Mouse (Mus musculus) liver, postnatal 0 days (tissue): Measurements from ENCODE around the gene Crot. TPM values are rescaled to one million over a fixed set of nuclear protein-coding genes. Genes with fewer than 3 reads are reported as not detected.
"Not testable (repeated sequence)": the region's sequence is repeated elsewhere in the genome, so short reads cannot be mapped to it uniquely, and the experiment has no call there.

Source experiments
- ATAC-seq: fragments of 200-750 bp; cut with Nextera tagmentation; 2 replicates; pipeline ENCODE4 v1.8.0; 2017; ENCODE audit warnings: mild to moderate bottlenecking, moderate library complexity
- DNase-seq: peaks from one replicate; pipeline ENCODE4 v3.0.0-alpha.2; 2016
- H3K27ac ChIP-seq: fragments of 300-500 bp; sonication (generic); 2 replicates; pipeline ENCODE4 v1.5.1; 2014; ENCODE audit warnings: antibody characterized with exemption, moderate library complexity, mild to moderate bottlenecking, low read depth
- H3K27me3 ChIP-seq: fragments of 300-500 bp; sonication (generic); 2 replicates; pipeline ENCODE4 v1.6.1; 2014; ENCODE audit warnings: low read length, control low read depth, mixed read lengths; ENCODE audit not compliant: insufficient read depth
- H3K36me3 ChIP-seq: fragments of 300-500 bp; sonication (generic); replicated peaks from 2 replicates; pipeline ENCODE4 v1.6.1; 2014; ENCODE audit warnings: mild to moderate bottlenecking, control low read depth, low read length, moderate library complexity, mixed read lengths; ENCODE audit not compliant: insufficient read depth
- H3K4me1 ChIP-seq: fragments of 300-500 bp; sonication (generic); 2 replicates; pipeline ENCODE4 v1.6.1; 2014; ENCODE audit warnings: antibody characterized with exemption, mild to moderate bottlenecking, control low read depth; ENCODE audit not compliant: insufficient read depth
- H3K4me2 ChIP-seq: fragments of 300-500 bp; sonication (generic); 2 replicates; pipeline ENCODE4 v1.6.1; 2014; ENCODE audit warnings: low read depth, mild to moderate bottlenecking, low read length, moderate library complexity, mixed read lengths
- H3K4me3 ChIP-seq: fragments of 300-500 bp; sonication (generic); 2 replicates; pipeline ENCODE4 v1.5.1; 2014; ENCODE audit warnings: low read depth, low read length
- H3K9ac ChIP-seq: fragments of 300-500 bp; sonication (generic); replicated peaks from 2 replicates; pipeline ENCODE4 v1.6.1; 2014; ENCODE audit warnings: mild to moderate bottlenecking, moderate library complexity
- H3K9me3 ChIP-seq: fragments of 300-500 bp; sonication (generic); 2 replicates; pipeline ENCODE4 v1.6.1; 2016; ENCODE audit warnings: mild to moderate bottlenecking, control low read depth, low read length, mixed read lengths
- CTCF ChIP-seq: sonication (generic); IDR thresholded peaks from 2 replicates; pipeline ENCODE4 v1.5.1; 2016; ENCODE audit warnings: antibody characterized with exemption, low read depth
- EP300 ChIP-seq: IDR thresholded peaks from 2 replicates; pipeline ENCODE4 v1.6.1; 2016; ENCODE audit warnings: antibody characterized with exemption, low read depth, mild to moderate bottlenecking
- WGBS: fragments of 180-500 bp; shearing (Covaris S2); extraction: QIAGEN DNeasy Blood & Tissue Kit; methylation state at CpG from one replicate; pipeline ENCODE4 v1.1.7; 2014; ENCODE audit not compliant: insufficient replicate concordance; 5-methylcytosine and 5-hydroxymethylcytosine counted together
- polyA plus RNA-seq: library from polyadenylated mRNA; unstranded; fragments of >200 nt; fragmentation: Nextera tagmentation; extraction: Ambion mirVana; gene quantifications from 2 replicates; pipeline ENCODE4 v1.2.1, GENCODE M21; 2015

Gene Crot
- polyA plus RNA-seq, 1 experiment from 2014 or later, result 267 TPM

GRCm38 (mm10) chr5:9032641-9033040 lies 35.5 kb upstream of the Crot start:
- Histone ChIP-seq H3K4me1 (no peaks in the 10 kb centered on the region), H3K27me3 (no peaks in the 10 kb centered on the region), H3K9ac (no peak overlapping the region), H3K27ac (no peak overlapping the region), H3K9me3 (no peaks in the 10 kb centered on the region), H3K4me2 (no peak overlapping the region), H3K4me3 (no peak overlapping the region), H3K36me3 (no peaks in the 10 kb centered on the region)
- no peak for DNase-seq
- TF ChIP-seq EP300, result no peak
- no peak for TF ChIP-seq CTCF
- no peak for ATAC-seq
- 75% methylated on average over 1 of the region's 1 CpGs for WGBS

GRCm38 (mm10) chr5:9032101-9032590 lies 35.0 kb upstream of the Crot start:
- H3K9ac ChIP-seq, result no peak overlapping the region
- no peaks in the 10 kb centered on the region for H3K36me3 ChIP-seq
- DNase-seq (no peak), ATAC-seq (no peak)
- H3K9me3 ChIP-seq, result no peaks in the 10 kb centered on the region
- H3K27ac ChIP-seq, result no peak overlapping the region
- H3K27me3 ChIP-seq, result no peaks in the 10 kb centered on the region
- TF ChIP-seq EP300 (no peak), CTCF (no peak)
- H3K4me3 ChIP-seq, result no peak overlapping the region
- WGBS, result 84% methylated on average over 8 of the region's 8 CpGs
- no peak overlapping the region for H3K4me2 ChIP-seq
- no peaks in the 10 kb centered on the region for H3K4me1 ChIP-seq

- Histone ChIP-seq H3K36me3 (no peaks in the 10 kb centered on the region), H3K9ac (no peak overlapping the region), H3K27ac (peak overlapping the region; percentile 76), H3K4me2 (no peak overlapping the region), H3K9me3 (no peaks in the 10 kb centered on the region), H3K4me3 (no peak overlapping the region), H3K4me1 (no peaks in the 10 kb centered on the region), H3K27me3 (no peaks in the 10 kb centered on the region)
- WGBS, result 45% methylated on average over 1 of the region's 1 CpGs
- peak; percentile 87 for ATAC-seq
- peak; percentile 20; the same call in 1 of the 2 replicates for TF ChIP-seq EP300
- no peak for TF ChIP-seq CTCF
- DNase-seq, result no peak
These were observed 31.2 kb upstream of the Crot start for GRCm38 (mm10) chr5:9028266-9028841.

GRCm38 (mm10) chr5:9015352-9015751 lies 18.2 kb upstream of the Crot start:
- no peak overlapping the region for H3K27ac ChIP-seq
- no peaks in the 10 kb centered on the region for H3K36me3 ChIP-seq
- no peaks in the 10 kb centered on the region for H3K4me1 ChIP-seq
- no peaks in the 10 kb centered on the region for H3K9me3 ChIP-seq
- no peak overlapping the region for H3K9ac ChIP-seq
- H3K27me3 ChIP-seq, result no peaks in the 10 kb centered on the region
- no peak overlapping the region for H3K4me3 ChIP-seq
- ATAC-seq (no peak), DNase-seq (no peak)
- WGBS, result 24% methylated on average over 3 of the region's 3 CpGs
- no peak overlapping the region for H3K4me2 ChIP-seq
- TF ChIP-seq CTCF (no peak), EP300 (no peak)

GRCm38 (mm10) chr5:9014774-9015173 lies 17.6 kb upstream of the Crot start:
- no peaks in the 10 kb centered on the region for H3K4me1 ChIP-seq
- no peak overlapping the region for H3K9ac ChIP-seq
- no peak for TF ChIP-seq CTCF
- no peak for TF ChIP-seq EP300
- no peaks in the 10 kb centered on the region for H3K9me3 ChIP-seq
- H3K27me3 ChIP-seq, result no peaks in the 10 kb centered on the region
- no peak overlapping the region for H3K27ac ChIP-seq
- H3K36me3 ChIP-seq, result no peaks in the 10 kb centered on the region
- H3K4me2 ChIP-seq, result no peak overlapping the region
- H3K4me3 ChIP-seq, result no peak overlapping the region
- WGBS, result 25% methylated on average over 3 of the region's 3 CpGs
- no peak for DNase-seq
- ATAC-seq, result no peak

- Histone ChIP-seq H3K27me3 (no peaks in the 10 kb centered on the region), H3K9me3 (no peaks in the 10 kb centered on the region), H3K4me3 (no peak overlapping the region), H3K4me1 (no peaks in the 10 kb centered on the region), H3K27ac (no peak overlapping the region), H3K36me3 (no peaks in the 10 kb centered on the region), H3K9ac (no peak overlapping the region), H3K4me2 (no peak overlapping the region)
- no peak for ATAC-seq
- DNase-seq, result no peak
- 72% methylated on average over 8 of the region's 8 CpGs for WGBS
- TF ChIP-seq EP300 (no peak), CTCF (no peak)
These were observed 14.2 kb upstream of the Crot start for GRCm38 (mm10) chr5:9011374-9011773.

- no peak overlapping the region for H3K9ac ChIP-seq
- no peaks in the 10 kb centered on the region for H3K27me3 ChIP-seq
- no peak for DNase-seq
- TF ChIP-seq EP300 (no peak), CTCF (no peak)
- no peak overlapping the region for H3K27ac ChIP-seq
- no peak overlapping the region for H3K4me3 ChIP-seq
- H3K4me2 ChIP-seq, result no peak overlapping the region
- WGBS, result 91% methylated on average over 1 of the region's 1 CpGs
- no peaks in the 10 kb centered on the region for H3K4me1 ChIP-seq
- H3K9me3 ChIP-seq, result no peaks in the 10 kb centered on the region
- ATAC-seq, result no peak
- H3K36me3 ChIP-seq, result no peaks in the 10 kb centered on the region
These were observed 13.0 kb upstream of the Crot start for GRCm38 (mm10) chr5:9010166-9010565.

GRCm38 (mm10) chr5:9006585-9006984 lies 9.5 kb upstream of the Crot start:
- H3K4me3 ChIP-seq, DNase-seq, H3K9ac ChIP-seq, H3K4me1 ChIP-seq, H3K27ac ChIP-seq, H3K36me3 ChIP-seq, H3K9me3 ChIP-seq, H3K27me3 ChIP-seq, H3K4me2 ChIP-seq, ATAC-seq: not testable (repeated sequence)
- WGBS, result 68% methylated on average over 3 of the region's 3 CpGs

GRCm38 (mm10) chr5:9000006-9000405 lies 2.9 kb upstream of the Crot start:
- Histone ChIP-seq H3K27ac (peak overlapping the region; percentile 81), H3K4me1 (peaks cover 11% of the 10 kb centered on the region)
- WGBS, result 59% methylated on average over 7 of the region's 7 CpGs
- ATAC-seq, H3K27me3 ChIP-seq, H3K4me3 ChIP-seq, DNase-seq, H3K4me2 ChIP-seq, H3K36me3 ChIP-seq, H3K9ac ChIP-seq, H3K9me3 ChIP-seq: not testable (repeated sequence)
